Mouse (Mus musculus): ENCODE measurements around the gene Flvcr2. TPM values are rescaled to one million over a fixed set of nuclear protein-coding genes. Genes with fewer than 3 reads are reported as not detected.

Gene Flvcr2
- total and polyA plus RNA-seq, 3 experiments: 0.04 to 0.17 TPM; not detected in 1

DNA sequence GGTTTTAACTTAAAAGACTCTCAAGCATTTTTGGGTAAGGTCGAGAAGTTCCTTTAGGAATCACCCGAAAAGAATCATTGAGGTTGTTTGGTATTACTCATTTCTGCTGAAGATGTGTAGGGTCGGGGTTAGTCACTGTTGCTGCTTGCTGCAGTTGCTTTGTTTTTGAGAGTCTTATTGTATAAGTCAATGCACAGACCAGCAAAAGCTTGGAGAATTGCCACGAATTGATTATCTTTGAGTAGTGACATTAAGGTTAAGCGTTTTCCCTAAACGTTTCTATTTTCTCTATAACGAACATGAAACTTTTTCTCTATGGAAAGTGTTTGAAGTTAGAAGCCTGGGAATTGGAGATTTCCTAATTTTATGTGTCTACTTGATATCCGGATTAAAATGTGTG lies 79.0 kb downstream of the Flvcr2 start:
- dilution Hi-C loops (cut with MboI; ENCODE audit: extremely low pct_ligation_motif_present, extremely low pct_unique_long_range_greater_than_20kb, low sequenced_read_pairs): no loop called here

DNA sequence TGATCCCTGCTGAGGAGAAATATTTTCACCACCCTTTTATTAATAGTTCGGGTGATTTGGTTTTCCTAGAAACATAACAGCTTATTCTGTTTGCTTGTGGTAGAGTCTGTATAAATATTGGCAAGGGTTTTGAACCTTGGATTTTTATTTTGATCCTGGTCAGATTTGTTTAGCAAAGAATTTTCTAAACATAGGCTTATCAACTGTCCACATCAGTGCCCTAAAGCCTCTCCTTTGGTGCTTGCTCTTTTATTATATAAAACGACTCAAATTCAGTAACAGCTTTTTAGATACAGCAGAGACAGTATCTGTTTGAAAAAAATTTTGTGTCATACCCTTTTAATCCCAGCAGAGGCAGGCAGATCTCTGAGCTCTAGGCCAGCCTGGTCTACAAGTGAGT lies 79.5 kb downstream of the Flvcr2 start:
- Histone ChIP-seq H3K27me3 (replicated peaks) (no peaks in the 10 kb centered on the region), H3K79me2 (replicated peaks; ENCODE audit: control insufficient read depth, extremely low read depth, insufficient read depth, poor library complexity, severe bottlenecking) (peaks cover 19% of the 10 kb centered on the region), H3K36me3 (replicated peaks in 1 of 2; ENCODE audit: control insufficient read depth in 1 of 2, insufficient read depth in 1 of 2, low read length in 1 of 2) (peaks cover 11 to 49% of the 10 kb centered on the region in 2 experiments), H3K9me3 (replicated peaks; ENCODE audit: low read length) (no peaks in the 10 kb centered on the region), H3K27ac (ENCODE audit: insufficient read depth, low read depth) (no peak overlapping the region), H3K4me3 (replicated peaks in 1 of 3; ENCODE audit: low read depth in 2 of 3, low read length in 2 of 3, poor library complexity in 1 of 3) (no peak overlapping the region), H3K4me1 (ENCODE audit: control insufficient read depth in 1 of 2, insufficient read depth in 2 of 2) (peaks cover 4 to 24% of the 10 kb centered on the region in 2 experiments; a peak in 2 of 4 replicates), H3K4me2 (ENCODE audit: insufficient read depth, low read depth, poor library complexity, severe bottlenecking) (no peak overlapping the region), H3K9ac (ENCODE audit: insufficient read depth, low read depth) (peak overlapping the region; percentile 21; the same call in 1 of the 2 replicates)
- in situ Hi-C loops (cut with MboI; ENCODE audit: low pct_ligation_motif_present, low pct_unique_long_range_greater_than_20kb, low sequenced_read_pairs) (no loop called here), dilution Hi-C loops (cut with MboI; ENCODE audit: extremely low pct_ligation_motif_present, extremely low pct_unique_long_range_greater_than_20kb, low sequenced_read_pairs) (no loop called here)
- no peak for DNase-seq (ENCODE audit: extremely low read depth)
- no peak for TF ChIP-seq MYC (IDR thresholded peaks at IDR 0.05; ENCODE audit: low read depth, low read length)

More for the DNA sequence above, 79.0 kb downstream of the Flvcr2 start:
- Histone ChIP-seq H3K27me3 (replicated peaks) (no peaks in the 10 kb centered on the region), H3K9me3 (replicated peaks; ENCODE audit: low read length) (no peaks in the 10 kb centered on the region), H3K79me2 (replicated peaks; ENCODE audit: control insufficient read depth, extremely low read depth, insufficient read depth, poor library complexity, severe bottlenecking) (peaks cover 19% of the 10 kb centered on the region), H3K4me2 (ENCODE audit: insufficient read depth, low read depth, poor library complexity, severe bottlenecking) (peak overlapping the region; percentile 1), H3K36me3 (replicated peaks in 1 of 2; ENCODE audit: control insufficient read depth in 1 of 2, insufficient read depth in 1 of 2, low read length in 1 of 2) (peaks cover 11 to 50% of the 10 kb centered on the region in 2 experiments), H3K9ac (ENCODE audit: insufficient read depth, low read depth) (peak overlapping the region; percentile 28), H3K4me1 (ENCODE audit: control insufficient read depth in 1 of 2, insufficient read depth in 2 of 2) (peaks cover 4 to 24% of the 10 kb centered on the region in 2 experiments; a peak in 2 of 4 replicates), H3K4me3 (replicated peaks in 1 of 3; ENCODE audit: low read depth in 2 of 3, low read length in 2 of 3, poor library complexity in 1 of 3) (peak overlapping the region; percentile 74 to 98 (median 84)), H3K27ac (ENCODE audit: insufficient read depth, low read depth) (no peak overlapping the region; the same call in 1 of the 2 replicates)
- no peak for DNase-seq (ENCODE audit: extremely low read depth)
- in situ Hi-C loops (cut with MboI; ENCODE audit: low pct_ligation_motif_present, low pct_unique_long_range_greater_than_20kb, low sequenced_read_pairs): no loop called here
- no peak for TF ChIP-seq ZMIZ1 (IDR thresholded peaks at IDR 0.05; ENCODE audit: low read depth, low read length)

DNA sequence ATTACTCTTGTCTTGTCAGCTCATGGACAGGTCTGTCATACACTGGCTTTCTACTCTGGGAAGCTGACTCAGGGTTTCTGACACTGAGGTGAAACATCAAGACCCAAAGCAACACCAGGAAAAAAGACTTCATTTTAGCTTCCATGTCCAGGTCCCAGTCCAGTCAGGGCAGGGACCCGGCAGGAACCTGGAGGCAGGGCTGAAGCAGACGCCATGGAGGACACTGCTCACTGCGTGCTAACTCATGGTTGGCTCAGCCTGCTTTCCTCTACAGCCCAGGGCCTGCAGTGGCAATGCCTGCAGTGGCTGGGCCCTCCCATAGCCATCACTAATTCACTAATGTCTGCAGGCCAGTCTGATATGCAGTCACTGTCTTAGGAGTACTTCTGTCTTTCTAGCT lies 82.5 kb downstream of the Flvcr2 start:
- H3K4me3 ChIP-seq (replicated peaks in 1 of 3; ENCODE audit: low read depth in 2 of 3, low read length in 2 of 3, poor library complexity in 1 of 3): no peak overlapping the region
- H3K27ac ChIP-seq (ENCODE audit: insufficient read depth, low read depth): no peak overlapping the region
- H3K9me3 ChIP-seq (replicated peaks; ENCODE audit: low read length): no peaks in the 10 kb centered on the region
- no peak overlapping the region for H3K4me2 ChIP-seq (ENCODE audit: insufficient read depth, low read depth, poor library complexity, severe bottlenecking)
- no peaks in the 10 kb centered on the region for H3K27me3 ChIP-seq (replicated peaks)
- TF ChIP-seq MAFK (IDR thresholded peaks at IDR 0.05; ENCODE audit: insufficient replicate concordance, low read length) (no peak), EP300 (IDR thresholded peaks at IDR 0.05; ENCODE audit: low read length) (no peak), RCOR1 (conservative IDR thresholded peaks at IDR 0.05; ENCODE audit: low read depth, low read length) (no peak), CHD1 (IDR thresholded peaks at IDR 0.05; ENCODE audit: low read depth, low read length) (no peak), JUND (conservative IDR thresholded peaks at IDR 0.05; ENCODE audit: low read depth, low read length) (no peak), NELFE (IDR thresholded peaks at IDR 0.05; ENCODE audit: low read depth, low read length) (no peak), USF2 (conservative IDR thresholded peaks at IDR 0.05; ENCODE audit: low read depth, low read length) (no peak), TBP (conservative IDR thresholded peaks at IDR 0.05; ENCODE audit: low read depth, low read length) (no peak), HCFC1 (IDR thresholded peaks at IDR 0.05; ENCODE audit: low read depth, low read length) (no peak), MYC (IDR thresholded peaks at IDR 0.05; ENCODE audit: low read depth, low read length) (no peak), NRF1 (IDR thresholded peaks at IDR 0.05; ENCODE audit: low read depth, low read length) (no peak), MAX (IDR thresholded peaks at IDR 0.05; ENCODE audit: low read length) (no peak), RAD21 (IDR thresholded peaks at IDR 0.05; ENCODE audit: low read depth, low read length) (no peak), SMC3 (IDR thresholded peaks at IDR 0.05; ENCODE audit: low read depth, low read length) (no peak), GABPA (IDR thresholded peaks at IDR 0.05; ENCODE audit: insufficient replicate concordance, low read depth, low read length) (no peak), KAT2A (IDR thresholded peaks at IDR 0.05; ENCODE audit: insufficient replicate concordance, low read length) (no peak), CTCF (conservative IDR thresholded peaks at IDR 0.05 in 1 of 2, IDR thresholded peaks at IDR 0.05 in 1 of 2; ENCODE audit: low read depth in 2 of 2, low read length in 2 of 2) (no peak), BHLHE40 (IDR thresholded peaks at IDR 0.05; ENCODE audit: low read depth, low read length) (no peak), E2F4 (IDR thresholded peaks at IDR 0.05; ENCODE audit: insufficient replicate concordance, low read depth, low read length) (no peak)
- dilution Hi-C loops (cut with MboI; ENCODE audit: extremely low pct_ligation_motif_present, extremely low pct_unique_long_range_greater_than_20kb, low sequenced_read_pairs): no loop called here
- H3K9ac ChIP-seq (ENCODE audit: insufficient read depth, low read depth): no peak overlapping the region
- in situ Hi-C loops (cut with MboI; ENCODE audit: low pct_ligation_motif_present, low pct_unique_long_range_greater_than_20kb, low sequenced_read_pairs): no loop called here
- peaks cover 0 to 6% of the 10 kb centered on the region in 2 experiments; a peak in 1 of 4 replicates for H3K4me1 ChIP-seq (ENCODE audit: control insufficient read depth in 1 of 2, insufficient read depth in 2 of 2)
- DNase-seq (ENCODE audit: extremely low read depth): no peak
- H3K79me2 ChIP-seq (replicated peaks; ENCODE audit: control insufficient read depth, extremely low read depth, insufficient read depth, poor library complexity, severe bottlenecking): peaks cover 4% of the 10 kb centered on the region
- peaks cover 4 to 54% of the 10 kb centered on the region in 2 experiments for H3K36me3 ChIP-seq (replicated peaks in 1 of 2; ENCODE audit: control insufficient read depth in 1 of 2, insufficient read depth in 1 of 2, low read length in 1 of 2)
